Mouse (Mus musculus) kidney, postnatal 0 days (tissue): Measurements from ENCODE around the gene Tmem132e. TPM values are rescaled to one million over a fixed set of nuclear protein-coding genes. Genes with fewer than 3 reads are reported as not detected.

Experiments
- ATAC-seq: fragments of 200-750 bp; cut with Nextera tagmentation; replicated peaks from 2 replicates; pipeline ENCODE4 v1.8.0; 2017; ENCODE audit warnings: low read depth, moderate number of reproducible peaks, moderate TSS enrichment, moderate library complexity; ENCODE audit not compliant: low FRiP score
- DNase-seq: peaks from one replicate; pipeline ENCODE4 v3.0.0-alpha.2; 2016; ENCODE audit warnings: low spot score
- H3K27ac ChIP-seq: fragments of 300-500 bp; sonication (generic); 2 replicates; pipeline ENCODE4 v1.5.1; 2014; ENCODE audit warnings: mild to moderate bottlenecking
- H3K27me3 ChIP-seq: fragments of 300-500 bp; sonication (generic); 2 replicates; pipeline ENCODE4 v1.6.1; 2014; ENCODE audit warnings: low read length, mixed read lengths; ENCODE audit not compliant: insufficient read depth
- H3K36me3 ChIP-seq: fragments of 300-500 bp; sonication (generic); 2 replicates; pipeline ENCODE4 v1.6.1; 2014; ENCODE audit warnings: low read length, mixed read lengths; ENCODE audit not compliant: insufficient read depth
- H3K4me1 ChIP-seq: fragments of 300-500 bp; sonication (generic); replicated peaks from 2 replicates; pipeline ENCODE4 v1.6.1; 2014; ENCODE audit warnings: antibody characterized with exemption, low read length, mixed read lengths; ENCODE audit not compliant: insufficient read depth
- H3K4me2 ChIP-seq: fragments of 300-500 bp; sonication (generic); 2 replicates; pipeline ENCODE4 v1.6.1; 2014; ENCODE audit warnings: mild to moderate bottlenecking, low read length, moderate library complexity, mixed read lengths
- H3K4me3 ChIP-seq: fragments of 300-500 bp; sonication (generic); replicated peaks from 2 replicates; pipeline ENCODE4 v1.5.1; 2014; ENCODE audit warnings: low read depth, low read length
- H3K9ac ChIP-seq: fragments of 300-500 bp; sonication (generic); 2 replicates; pipeline ENCODE4 v1.6.1; 2014; ENCODE audit warnings: low read depth, low read length
- H3K9me3 ChIP-seq: fragments of 300-500 bp; sonication (generic); replicated peaks from 2 replicates; pipeline ENCODE4 v1.6.1; 2016; ENCODE audit warnings: low read length, inconsistent platforms, mixed read lengths
- CTCF ChIP-seq: IDR thresholded peaks from 2 replicates; pipeline ENCODE4 v1.5.1; 2016; ENCODE audit warnings: antibody characterized with exemption, low read depth, mild to moderate bottlenecking, moderate library complexity
- WGBS: fragments of 180-500 bp; shearing (Covaris S2); extraction: QIAGEN DNeasy Blood & Tissue Kit; methylation state at CpG from one replicate; pipeline ENCODE4 v1.1.7; 2014; 5-methylcytosine and 5-hydroxymethylcytosine counted together
- polyA plus RNA-seq: library from polyadenylated mRNA; unstranded; fragments of >200 nt; fragmentation: Nextera tagmentation; extraction: Ambion mirVana; gene quantifications from 2 replicates; pipeline ENCODE4 v1.2.1, GENCODE M21; 2015

Gene Tmem132e
- polyA plus RNA-seq, 1 experiment from 2014 or later, result 0.18 TPM

GRCm38 (mm10) chr11:82480941-82481340, 92.2 kb downstream of the Tmem132e start:
- H3K4me1 ChIP-seq, result no peaks in the 10 kb centered on the region
- H3K27ac ChIP-seq, result no peak overlapping the region
- H3K9ac ChIP-seq, result no peak overlapping the region
- H3K4me3 ChIP-seq, result no peak overlapping the region
- no peak for TF ChIP-seq CTCF
- H3K4me2 ChIP-seq, result no peak overlapping the region
- no peak for DNase-seq
- no peaks in the 10 kb centered on the region for H3K36me3 ChIP-seq
- no peaks in the 10 kb centered on the region for H3K27me3 ChIP-seq
- H3K9me3 ChIP-seq, result no peaks in the 10 kb centered on the region
- no peak for ATAC-seq
- WGBS, result 69% methylated on average over 3 of the region's 3 CpGs

GRCm38 (mm10) chr11:82487359-82488086, 98.8 kb downstream of the Tmem132e start:
- no peaks in the 10 kb centered on the region for H3K4me1 ChIP-seq
- H3K4me3 ChIP-seq, result no peak overlapping the region
- DNase-seq (no peak), ATAC-seq (no peak)
- H3K9me3 ChIP-seq, result no peaks in the 10 kb centered on the region
- H3K4me2 ChIP-seq, result no peak overlapping the region
- H3K36me3 ChIP-seq, result no peaks in the 10 kb centered on the region
- H3K27ac ChIP-seq, result no peak overlapping the region
- no peaks in the 10 kb centered on the region for H3K27me3 ChIP-seq
- WGBS, result 40% methylated on average over 8 of the region's 8 CpGs
- H3K9ac ChIP-seq, result no peak overlapping the region
- TF ChIP-seq CTCF, result no peak

- no peak for ATAC-seq
- no peak overlapping the region for H3K9ac ChIP-seq
- DNase-seq, result no peak
- no peak overlapping the region for H3K4me2 ChIP-seq
- H3K9me3 ChIP-seq, result no peaks in the 10 kb centered on the region
- H3K36me3 ChIP-seq, result no peaks in the 10 kb centered on the region
- WGBS, result 39% methylated on average over 3 of the region's 3 CpGs
- no peak overlapping the region for H3K27ac ChIP-seq
- no peak for TF ChIP-seq CTCF
- H3K4me1 ChIP-seq, result no peaks in the 10 kb centered on the region
- no peaks in the 10 kb centered on the region for H3K27me3 ChIP-seq
- H3K4me3 ChIP-seq, result no peak overlapping the region
Measured at GRCm38 (mm10) chr11:82490896-82491295, 102.2 kb downstream of the Tmem132e start.

Other genes with a start within 250 kb of the Tmem132e start
- gene Ccl1, start 83.2 kb upstream of the Tmem132e start, polyA plus RNA-seq, result not detected in 2 replicates